Mouse (Mus musculus) kidney, embryonic 15.5 days (tissue): ENCODE data around the gene Olfr1225. TPM values are rescaled to one million over a fixed set of nuclear protein-coding genes. Genes with fewer than 3 reads are reported as not detected.
"Not testable (repeated sequence)": the region's sequence is repeated elsewhere in the genome, so short reads cannot be mapped to it uniquely, and the experiment has no call there.

Source experiments
- ATAC-seq: fragments of 200-750 bp; cut with Nextera tagmentation; replicated peaks from 2 replicates; pipeline ENCODE4 v1.8.0; 2017; ENCODE audit warnings: moderate TSS enrichment; ENCODE audit not compliant: low FRiP score
- H3K27ac ChIP-seq: fragments of 300-500 bp; sonication (generic); 2 replicates; pipeline ENCODE4 v1.5.1; 2015; ENCODE audit warnings: mild to moderate bottlenecking, inconsistent platforms
- H3K27me3 ChIP-seq: fragments of 300-500 bp; sonication (generic); 2 replicates; pipeline ENCODE4 v1.6.1; 2015; ENCODE audit warnings: inconsistent platforms
- H3K36me3 ChIP-seq: fragments of 300-500 bp; sonication (generic); 2 replicates; pipeline ENCODE4 v1.6.1; 2015; ENCODE audit warnings: inconsistent platforms
- H3K4me1 ChIP-seq: fragments of 300-500 bp; sonication (generic); 2 replicates; pipeline ENCODE4 v1.6.1; 2015; ENCODE audit warnings: inconsistent platforms
- H3K4me2 ChIP-seq: fragments of 300-500 bp; sonication (generic); 2 replicates; pipeline ENCODE4 v1.6.1; 2015; ENCODE audit warnings: moderate library complexity, mild to moderate bottlenecking, inconsistent platforms
- H3K4me3 ChIP-seq: fragments of 300-500 bp; sonication (generic); replicated peaks from 2 replicates; pipeline ENCODE4 v1.5.1; 2015; ENCODE audit warnings: mild to moderate bottlenecking, inconsistent platforms
- H3K9ac ChIP-seq: fragments of 300-500 bp; sonication (generic); 2 replicates; pipeline ENCODE4 v1.6.1; 2015; ENCODE audit warnings: mild to moderate bottlenecking, inconsistent platforms
- H3K9me3 ChIP-seq: fragments of 300-500 bp; sonication (generic); replicated peaks from 2 replicates; pipeline ENCODE4 v1.6.1; 2016; ENCODE audit warnings: inconsistent platforms
- WGBS: fragments of 180-500 bp; shearing (Covaris S2); methylation state at CpG from one replicate; pipeline ENCODE4 v1.1.7; 2015; ENCODE audit warnings: mixed read lengths; 5-methylcytosine and 5-hydroxymethylcytosine counted together
- polyA plus RNA-seq: library from polyadenylated mRNA; unstranded; fragments of >200 nt; fragmentation: Nextera tagmentation; extraction: Ambion mirVana; gene quantifications from 2 replicates; pipeline ENCODE4 v1.2.1, GENCODE M21; 2015

The Olfr1225 gene
- polyA plus RNA-seq: not detected in 2 replicates

GRCm38 (mm10) chr2:89174569-89174968 is at the start of gene Olfr1225:
TSS of gene Olfr1225 (minus strand) at chr2:89174669.
- no peak within 1 kb of the TSS for H3K27ac ChIP-seq
- H3K4me3 ChIP-seq: no peak within 1 kb of the TSS
- H3K4me1 ChIP-seq: no peaks in the 10 kb centered on the region
- WGBS: 84% methylated on average over 1 of the region's 1 CpGs
- H3K4me2 ChIP-seq: no peak within 1 kb of the TSS
- H3K27me3 ChIP-seq: no peaks in the 10 kb centered on the region
- H3K9me3 ChIP-seq: no peaks in the 10 kb centered on the region
- no peak within 1 kb of the TSS for H3K9ac ChIP-seq
- H3K36me3 ChIP-seq: no peaks in the 10 kb centered on the region
- ATAC-seq: no peak

- H3K9me3 ChIP-seq: no peaks in the 10 kb centered on the region
- 69% methylated on average over 2 of the region's 2 CpGs for WGBS
- no peak within 1 kb of the TSS for H3K9ac ChIP-seq
Observed at GRCm38 (mm10) chr2:89199948-89200347, 25.5 kb upstream of the Olfr1225 start, which contains the start of gene Olfr1226. TSS of gene Olfr1226 (minus strand) at chr2:89200048.

GRCm38 (mm10) chr2:89196325-89196982 is 22.0 kb upstream of the Olfr1225 start:
- no peak overlapping the region for H3K4me2 ChIP-seq
- no peak overlapping the region for H3K9ac ChIP-seq
- ATAC-seq: no peak
- 84% methylated on average over 3 of the region's 3 CpGs for WGBS
- H3K36me3 ChIP-seq: no peaks in the 10 kb centered on the region
- H3K9me3 ChIP-seq: no peaks in the 10 kb centered on the region
- H3K27ac ChIP-seq: no peak overlapping the region
- no peaks in the 10 kb centered on the region for H3K4me1 ChIP-seq
- H3K4me3 ChIP-seq: no peak overlapping the region
- H3K27me3 ChIP-seq: no peaks in the 10 kb centered on the region

More at GRCm38 (mm10) chr2:89199948-89200347, 25.5 kb upstream of the Olfr1225 start, which contains the start of gene Olfr1226:
- ATAC-seq: no peak
- no peaks in the 10 kb centered on the region for H3K4me1 ChIP-seq
- no peaks in the 10 kb centered on the region for H3K27me3 ChIP-seq
- no peak within 1 kb of the TSS for H3K4me3 ChIP-seq
- H3K27ac ChIP-seq: no peak within 1 kb of the TSS
- no peaks in the 10 kb centered on the region for H3K36me3 ChIP-seq
- no peak within 1 kb of the TSS for H3K4me2 ChIP-seq

- H3K4me3 ChIP-seq, H3K9ac ChIP-seq, H3K27ac ChIP-seq, H3K4me1 ChIP-seq, H3K27me3 ChIP-seq, ATAC-seq, H3K4me2 ChIP-seq, H3K9me3 ChIP-seq, H3K36me3 ChIP-seq: not testable (repeated sequence)
- WGBS: 90% methylated on average over 4 of the region's 4 CpGs
Observed at GRCm38 (mm10) chr2:89164711-89165110, 9.8 kb downstream of the Olfr1225 start.

GRCm38 (mm10) chr2:89163991-89164390 is 10.5 kb downstream of the Olfr1225 start, which contains the start of gene Olfr1224-ps1:
TSS of gene Olfr1224-ps1 (minus strand) at chr2:89164091.
- H3K27me3 ChIP-seq, H3K4me3 ChIP-seq, H3K9ac ChIP-seq, H3K27ac ChIP-seq, H3K36me3 ChIP-seq, H3K9me3 ChIP-seq, ATAC-seq, H3K4me1 ChIP-seq, H3K4me2 ChIP-seq: not testable (repeated sequence)
- WGBS: 88% methylated on average over 8 of the region's 8 CpGs

GRCm38 (mm10) chr2:89151460-89151859 is 23.0 kb downstream of the Olfr1225 start, which contains the start of gene Olfr1223:
TSS of gene Olfr1223 (minus strand) at chr2:89151560.
- Histone ChIP-seq H3K9ac (no peak within 1 kb of the TSS), H3K9me3 (no peaks in the 10 kb centered on the region), H3K4me2 (no peak within 1 kb of the TSS), H3K36me3 (no peaks in the 10 kb centered on the region), H3K27ac (no peak within 1 kb of the TSS), H3K27me3 (no peaks in the 10 kb centered on the region), H3K4me1 (no peaks in the 10 kb centered on the region), H3K4me3 (no peak within 1 kb of the TSS)
- 80% methylated on average over 1 of the region's 1 CpGs for WGBS
- ATAC-seq: no peak

- no peak within 1 kb of the TSS for H3K4me3 ChIP-seq
- ATAC-seq: no peak
- no peak within 1 kb of the TSS for H3K4me2 ChIP-seq
- no peaks in the 10 kb centered on the region for H3K9me3 ChIP-seq
- H3K27me3 ChIP-seq: no peaks in the 10 kb centered on the region
- H3K36me3 ChIP-seq: no peaks in the 10 kb centered on the region
- no peak within 1 kb of the TSS for H3K9ac ChIP-seq
- H3K4me1 ChIP-seq: no peaks in the 10 kb centered on the region
- WGBS: 79% methylated on average over 3 of the region's 3 CpGs
- no peak within 1 kb of the TSS for H3K27ac ChIP-seq
Observed at GRCm38 (mm10) chr2:89132954-89133353, 41.5 kb downstream of the Olfr1225 start, which contains the start of gene Olfr1222. TSS of gene Olfr1222 (minus strand) at chr2:89133054.

Other genes with a start within 250 kb of the Olfr1225 start
- not detected in 2 replicates for gene Olfr1211, start 236.6 kb downstream of the Olfr1225 start, polyA plus RNA-seq
- gene Olfr1212, start 220.7 kb downstream of the Olfr1225 start, polyA plus RNA-seq: not detected in 2 replicates
- gene Gm13762, start 194.4 kb downstream of the Olfr1225 start, polyA plus RNA-seq: not detected in 2 replicates
- gene Olfr1214, start 182.0 kb downstream of the Olfr1225 start, polyA plus RNA-seq: not detected in 2 replicates
- not detected in 2 replicates for gene Olfr1215, start 167.7 kb downstream of the Olfr1225 start, polyA plus RNA-seq
- gene Olfr1216, start 156.3 kb downstream of the Olfr1225 start, polyA plus RNA-seq: not detected in 2 replicates
- gene Olfr1217, start 142.6 kb downstream of the Olfr1225 start, polyA plus RNA-seq: not detected in 2 replicates
- not detected in 2 replicates for gene Olfr1218, start 113.5 kb downstream of the Olfr1225 start, polyA plus RNA-seq
- not detected in 2 replicates for gene Olfr1219, start 91.2 kb downstream of the Olfr1225 start, polyA plus RNA-seq
- gene Olfr1220, start 67.8 kb downstream of the Olfr1225 start, polyA plus RNA-seq: not detected in 2 replicates
- gene Olfr1221, start 57.4 kb downstream of the Olfr1225 start, polyA plus RNA-seq: not detected in 2 replicates
- gene Olfr1222, start 41.6 kb downstream of the Olfr1225 start, polyA plus RNA-seq: not detected in 2 replicates
- gene Olfr1223, start 23.1 kb downstream of the Olfr1225 start, polyA plus RNA-seq: not detected in 2 replicates
- gene Olfr1224-ps1, start 10.6 kb downstream of the Olfr1225 start, polyA plus RNA-seq: not detected in 2 replicates
- not detected in 2 replicates for gene Olfr1226, start 25.4 kb upstream of the Olfr1225 start, polyA plus RNA-seq
- not detected in 2 replicates for gene Olfr1228, start 79.4 kb upstream of the Olfr1225 start, polyA plus RNA-seq
- gene Olfr1229, start 113.3 kb upstream of the Olfr1225 start, polyA plus RNA-seq: not detected in 2 replicates
- not detected in 2 replicates for gene Olfr1230, start 122.6 kb upstream of the Olfr1225 start, polyA plus RNA-seq
- gene Olfr1231, start 132.4 kb upstream of the Olfr1225 start, polyA plus RNA-seq: not detected in 2 replicates
- not detected in 2 replicates for gene Olfr1232, start 155.0 kb upstream of the Olfr1225 start, polyA plus RNA-seq
- gene Olfr1233, start 167.7 kb upstream of the Olfr1225 start, polyA plus RNA-seq: not detected in 2 replicates
- gene Olfr1234, start 190.2 kb upstream of the Olfr1225 start, polyA plus RNA-seq: not detected in 2 replicates
- not detected in 2 replicates for gene Olfr1238, start 235.0 kb upstream of the Olfr1225 start, polyA plus RNA-seq
- not detected in 2 replicates for gene Olfr1239, start 245.7 kb upstream of the Olfr1225 start, polyA plus RNA-seq